22 mouse cellular contexts compared by ENCODE assay signal in genomic region chr15:62284606-62285531, GRCm38 (mm10).
A peak's percentile ranks its signal among the peaks of the same experiment; 100 is the strongest.
DNase-seq lines count a peak whose midpoint lies in the region; ATAC-seq and TF ChIP-seq lines count a peak whose summit lies in the region.
"Had no signal": no experiment of that assay in that cellular context is flagged by ENCODE, and none has a peak within 500 bp of the region (broad histone marks: within the 10 kb centered on the region; RNA-seq: fewer than 3 reads in every experiment).

No protein-coding gene starts in this region.

- no peaks in the 10 kb centered on the region for H3K9me3 ChIP-seq in midbrain, embryonic 12.5 days
- no peaks in the 10 kb centered on the region for H3K9me3 ChIP-seq in midbrain, embryonic 10.5 days (replicated peaks)
- H3K9me3 ChIP-seq in forebrain, embryonic 14.5 days (replicated peaks; ENCODE audit: control insufficient read depth, low read length) = no peaks in the 10 kb centered on the region
- H3K9me3 ChIP-seq in midbrain, embryonic 15.5 days = no peaks in the 10 kb centered on the region
- H3K9me3 ChIP-seq: embryonic facial prominence, embryonic 12.5 days; G1E; intestine, embryonic 15.5 days; limb, embryonic 10.5 days had no signal

- TF ChIP-seq CTCF in gastrocnemius, adult 2 months (IDR thresholded peaks at IDR 0.05) = no peak

- ATAC-seq in frontal cortex, adult (ENCODE audit: low TSS enrichment) = peak; percentile 46; the same call in 1 of the 2 replicates
- peak; percentile 52; the same call in 1 of the 2 replicates for ATAC-seq in midbrain, embryonic 12.5 days (ENCODE audit: low FRiP score, low read depth)
- peak; percentile 93 for ATAC-seq in forebrain, embryonic 14.5 days
- peak; percentile 73 for ATAC-seq in midbrain, embryonic 15.5 days (replicated peaks)
- ATAC-seq: activated CD4-positive, CD25-positive, alpha-beta regulatory T cell, adult 4 months; CD4-positive, CD25-positive, alpha-beta regulatory T cell, adult 4 months; liver, postnatal 0 days had no signal

- H3K36me3 ChIP-seq in midbrain, embryonic 12.5 days = no peaks in the 10 kb centered on the region
- no peaks in the 10 kb centered on the region for H3K36me3 ChIP-seq in midbrain, embryonic 10.5 days
- no peaks in the 10 kb centered on the region for H3K36me3 ChIP-seq in forebrain, embryonic 14.5 days (ENCODE audit: control insufficient read depth, insufficient read depth, low read length)
- no peaks in the 10 kb centered on the region for H3K36me3 ChIP-seq in midbrain, embryonic 15.5 days (replicated peaks)
- H3K36me3 ChIP-seq: embryonic facial prominence, embryonic 12.5 days; G1E; intestine, embryonic 15.5 days; limb, embryonic 10.5 days had no signal

- no peak overlapping the region for H3K4me2 ChIP-seq in midbrain, embryonic 12.5 days (replicated peaks)
- peak overlapping the region; percentile 16; the same call in 1 of the 2 replicates for H3K4me2 ChIP-seq in forebrain, embryonic 14.5 days (ENCODE audit: low read length)
- no peak overlapping the region for H3K4me2 ChIP-seq in midbrain, embryonic 15.5 days
- H3K4me2 ChIP-seq: embryonic facial prominence, embryonic 12.5 days; intestine, embryonic 15.5 days had no signal

- intact Hi-C loops in gastrocnemius, adult 2 months (cut with DNase I) = no loop called here

- no peak overlapping the region for H3K4me3 ChIP-seq in midbrain, embryonic 12.5 days
- H3K4me3 ChIP-seq in midbrain, embryonic 10.5 days = no peak overlapping the region
- no peak overlapping the region for H3K4me3 ChIP-seq in forebrain, embryonic 14.5 days (ENCODE audit: low read depth, low read length)
- no peak overlapping the region for H3K4me3 ChIP-seq in midbrain, embryonic 15.5 days
- H3K4me3 ChIP-seq in gastrocnemius, adult 2 months = no peak overlapping the region
- H3K4me3 ChIP-seq: embryonic facial prominence, embryonic 12.5 days; heart, adult 2 months; intestine, embryonic 15.5 days; limb, embryonic 10.5 days; megakaryocyte, embryonic 14.5 days; myocyte had no signal

- 94% methylated on average over 7 of the region's 7 CpGs for WGBS in midbrain, embryonic 12.5 days
- WGBS in midbrain, embryonic 10.5 days = 90% methylated on average over 7 of the region's 7 CpGs
- WGBS in forebrain, embryonic 14.5 days = 53% methylated on average over 7 of the region's 7 CpGs
- WGBS in midbrain, embryonic 15.5 days = 82% methylated on average over 7 of the region's 7 CpGs

- H3K27me3 ChIP-seq in midbrain, embryonic 12.5 days = no peaks in the 10 kb centered on the region
- H3K27me3 ChIP-seq in midbrain, embryonic 10.5 days (ENCODE audit: low read depth, poor library complexity, severe bottlenecking) = no peaks in the 10 kb centered on the region; the same call in 1 of the 2 replicates
- H3K27me3 ChIP-seq in forebrain, embryonic 14.5 days (replicated peaks; ENCODE audit: control insufficient read depth, insufficient read depth, low read length) = no peaks in the 10 kb centered on the region
- H3K27me3 ChIP-seq in midbrain, embryonic 15.5 days (replicated peaks) = no peaks in the 10 kb centered on the region
- H3K27me3 ChIP-seq: embryonic facial prominence, embryonic 12.5 days; intestine, embryonic 15.5 days had no signal

- no peak overlapping the region for H3K9ac ChIP-seq in midbrain, embryonic 12.5 days (replicated peaks)
- no peak overlapping the region for H3K9ac ChIP-seq in forebrain, embryonic 14.5 days (ENCODE audit: low read length)
- no peak overlapping the region for H3K9ac ChIP-seq in midbrain, embryonic 15.5 days
- H3K9ac ChIP-seq: embryonic facial prominence, embryonic 12.5 days; intestine, embryonic 15.5 days; liver, postnatal 0 days had no signal

- no peak for DNase-seq in frontal cortex, postnatal 25 days (ENCODE audit: low spot score in 2 of 2)
- DNase-seq in midbrain, embryonic 10.5 days (ENCODE audit: low spot score) = no peak
- peak; percentile 90 for DNase-seq in forebrain, embryonic 14.5 days (ENCODE audit: low spot score)
- no peak for DNase-seq in kidney, adult 11 months
- no peak for DNase-seq in gastrocnemius, adult 2 months
- DNase-seq: adrenal gland, postnatal 14 days; cerebellum, adult 2 months; heart, adult 2 months; heart, postnatal 36 days; liver, postnatal 0 days; thymus, postnatal 14 days had no signal

- H3K4me1 ChIP-seq in midbrain, embryonic 12.5 days = peaks cover 5% of the 10 kb centered on the region; the same call in 1 of the 2 replicates
- H3K4me1 ChIP-seq in midbrain, embryonic 10.5 days = peaks cover 11% of the 10 kb centered on the region
- peaks cover 17% of the 10 kb centered on the region for H3K4me1 ChIP-seq in forebrain, embryonic 14.5 days (ENCODE audit: control insufficient read depth, insufficient read depth, low read length)
- peaks cover 9% of the 10 kb centered on the region; the same call in 1 of the 2 replicates for H3K4me1 ChIP-seq in midbrain, embryonic 15.5 days

- no peak overlapping the region for H3K27ac ChIP-seq in midbrain, embryonic 12.5 days (replicated peaks)
- H3K27ac ChIP-seq in midbrain, embryonic 10.5 days (replicated peaks) = no peak overlapping the region
- peak overlapping the region; percentile 63 for H3K27ac ChIP-seq in forebrain, embryonic 14.5 days (ENCODE audit: low read depth, low read length)
- H3K27ac ChIP-seq in midbrain, embryonic 15.5 days = 0 out of 2 replicates have a peak overlapping the region, but pooled peaks have one; percentile 17
- no peak overlapping the region for H3K27ac ChIP-seq in gastrocnemius, adult 2 months
- H3K27ac ChIP-seq: embryonic facial prominence, embryonic 12.5 days; heart, adult 2 months; intestine, embryonic 15.5 days; limb, embryonic 10.5 days had no signal

Comparison
In these comparisons a context has a peak if more than half of its experiments do, and no peak if none do; other contexts are left out.
1. H3K27ac ChIP-seq: peak in forebrain, embryonic 14.5 days (single experiment) and midbrain, embryonic 15.5 days (single experiment); none in midbrain, embryonic 12.5 days (single experiment), midbrain, embryonic 10.5 days (single experiment) and gastrocnemius, adult 2 months (single experiment).
2. Peak in every context shown above with its lines, with median percentiles within 50 percentile points of each other: ATAC-seq.